Mouse (Mus musculus) midbrain, embryonic 16.5 days (tissue): Measurements from ENCODE around the gene Nap1l5. TPM values are rescaled to one million over a fixed set of nuclear protein-coding genes. Genes with fewer than 3 reads are reported as not detected.

Source experiments
- ATAC-seq: fragments of 200-750 bp; cut with Nextera tagmentation; 2 replicates; pipeline ENCODE4 v1.8.0; 2017; ENCODE audit warnings: moderate TSS enrichment
- H3K27ac ChIP-seq: fragments of 300-500 bp; sonication (generic); 2 replicates; pipeline ENCODE4 v1.5.1; 2014; ENCODE audit warnings: mild to moderate bottlenecking, low read length, mixed read lengths
- H3K27me3 ChIP-seq: fragments of 300-500 bp; sonication (generic); 2 replicates; pipeline ENCODE4 v1.6.1; 2014; ENCODE audit warnings: low read depth, low read length, mixed read lengths; ENCODE audit not compliant: control insufficient read depth, insufficient read depth
- H3K36me3 ChIP-seq: fragments of 300-500 bp; sonication (generic); 2 replicates; pipeline ENCODE4 v1.6.1; 2014; ENCODE audit warnings: mild to moderate bottlenecking, low read length, moderate library complexity, mixed read lengths; ENCODE audit not compliant: control insufficient read depth, insufficient read depth
- H3K4me1 ChIP-seq: fragments of 300-500 bp; sonication (generic); 2 replicates; pipeline ENCODE4 v1.6.1; 2014; ENCODE audit warnings: mild to moderate bottlenecking, low read length, mixed read lengths; ENCODE audit not compliant: control insufficient read depth, insufficient read depth
- H3K4me2 ChIP-seq: fragments of 300-500 bp; sonication (generic); 2 replicates; pipeline ENCODE4 v1.6.1; 2014; ENCODE audit warnings: mild to moderate bottlenecking, low read length, mixed read lengths
- H3K4me3 ChIP-seq: fragments of 300-500 bp; sonication (generic); 2 replicates; pipeline ENCODE4 v1.5.1; 2014; ENCODE audit warnings: low read depth, mild to moderate bottlenecking, low read length, moderate library complexity, mixed read lengths
- H3K9ac ChIP-seq: fragments of 300-500 bp; sonication (generic); 2 replicates; pipeline ENCODE4 v1.6.1; 2014; ENCODE audit warnings: low read depth, low read length, mixed read lengths
- H3K9me3 ChIP-seq: fragments of 300-500 bp; sonication (generic); replicated peaks from 2 replicates; pipeline ENCODE4 v1.6.1; 2014; ENCODE audit warnings: mild to moderate bottlenecking, low read length, mixed read lengths; ENCODE audit not compliant: control insufficient read depth, poor library complexity, severe bottlenecking
- WGBS: fragments of 180-500 bp; shearing (Covaris S2); extraction: QIAGEN DNeasy Blood & Tissue Kit; methylation state at CpG from one replicate; pipeline ENCODE4 v1.1.7; 2014; 5-methylcytosine and 5-hydroxymethylcytosine counted together
- polyA plus RNA-seq: library from polyadenylated mRNA; unstranded; fragments of >200 nt; fragmentation: Nextera tagmentation; extraction: Ambion mirVana; gene quantifications from 2 replicates; pipeline ENCODE4 v1.2.1, GENCODE M21; 2015

Nap1l5 gene
- polyA plus RNA-seq, 1 experiment from 2014 or later = 365 TPM

GRCm38 (mm10) chr6:58933189-58933913, 26.5 kb upstream of the Nap1l5 start:
- 16% methylated on average over 6 of the region's 6 CpGs for WGBS
- no peak overlapping the region for H3K4me3 ChIP-seq

GRCm38 (mm10) chr6:58932515-58933188, 25.8 kb upstream of the Nap1l5 start:
- 33% methylated on average over 12 of the region's 12 CpGs for WGBS
- Histone ChIP-seq H3K36me3 (no peaks in the 10 kb centered on the region), H3K9ac (no peak overlapping the region), H3K27me3 (no peaks in the 10 kb centered on the region), H3K4me1 (peaks cover 20% of the 10 kb centered on the region), H3K4me2 (peak overlapping the region; percentile 41), H3K27ac (peak overlapping the region; percentile 73), H3K4me3 (no peak overlapping the region), H3K9me3 (no peaks in the 10 kb centered on the region)
- ATAC-seq = peak; percentile 75

More at GRCm38 (mm10) chr6:58933189-58933913, 26.5 kb upstream of the Nap1l5 start:
- Histone ChIP-seq H3K9me3 (no peaks in the 10 kb centered on the region), H3K4me1 (peaks cover 20% of the 10 kb centered on the region), H3K4me2 (peak overlapping the region; percentile 41), H3K27me3 (no peaks in the 10 kb centered on the region), H3K9ac (no peak overlapping the region), H3K27ac (peak overlapping the region; percentile 73), H3K36me3 (no peaks in the 10 kb centered on the region)
- ATAC-seq = peak; percentile 96

- Histone ChIP-seq H3K4me3 (no peak overlapping the region), H3K9ac (no peak overlapping the region), H3K27ac (no peak overlapping the region), H3K9me3 (no peaks in the 10 kb centered on the region), H3K36me3 (no peaks in the 10 kb centered on the region), H3K4me1 (peaks cover 20% of the 10 kb centered on the region), H3K27me3 (no peaks in the 10 kb centered on the region), H3K4me2 (no peak overlapping the region)
- WGBS = 36% methylated on average over 4 of the region's 4 CpGs
- no peak for ATAC-seq
These were observed 24.3 kb upstream of the Nap1l5 start for GRCm38 (mm10) chr6:58931149-58931548.

- WGBS = 91% methylated on average over 9 of the region's 9 CpGs
- no peak for ATAC-seq
These were observed 23.1 kb upstream of the Nap1l5 start for GRCm38 (mm10) chr6:58929911-58930431.

GRCm38 (mm10) chr6:58927881-58928280, 21.0 kb upstream of the Nap1l5 start:
- H3K4me1 ChIP-seq = peaks cover 6% of the 10 kb centered on the region
- ATAC-seq = no peak
- H3K4me2 ChIP-seq = no peak overlapping the region
- H3K9me3 ChIP-seq = no peaks in the 10 kb centered on the region
- no peak overlapping the region for H3K9ac ChIP-seq
- no peak overlapping the region for H3K4me3 ChIP-seq
- H3K27me3 ChIP-seq = no peaks in the 10 kb centered on the region
- H3K27ac ChIP-seq = no peak overlapping the region
- H3K36me3 ChIP-seq = no peaks in the 10 kb centered on the region
- 62% methylated on average over 2 of the region's 2 CpGs for WGBS

More at GRCm38 (mm10) chr6:58929911-58930431, 23.1 kb upstream of the Nap1l5 start:
- Histone ChIP-seq H3K36me3 (no peaks in the 10 kb centered on the region), H3K27me3 (no peaks in the 10 kb centered on the region), H3K9ac (no peak overlapping the region), H3K27ac (no peak overlapping the region), H3K9me3 (no peaks in the 10 kb centered on the region), H3K4me3 (no peak overlapping the region), H3K4me1 (peaks cover 20% of the 10 kb centered on the region), H3K4me2 (no peak overlapping the region)

- Histone ChIP-seq H3K4me3 (no peak overlapping the region), H3K9me3 (no peaks in the 10 kb centered on the region), H3K4me2 (no peak overlapping the region), H3K27me3 (no peaks in the 10 kb centered on the region), H3K9ac (no peak overlapping the region), H3K4me1 (no peaks in the 10 kb centered on the region), H3K36me3 (peaks cover 9% of the 10 kb centered on the region), H3K27ac (no peak overlapping the region)
- 89% methylated on average over 5 of the region's 5 CpGs for WGBS
- ATAC-seq = 0 out of 2 replicates have a peak, but pooled peaks have one; percentile 16
These were observed 15.6 kb upstream of the Nap1l5 start for GRCm38 (mm10) chr6:58922511-58922910.

GRCm38 (mm10) chr6:58921623-58922022, 14.7 kb upstream of the Nap1l5 start:
- peak; percentile 72; the same call in 1 of the 2 replicates for ATAC-seq

GRCm38 (mm10) chr6:58920735-58921134, 13.9 kb upstream of the Nap1l5 start:
- 81% methylated on average over 6 of the region's 6 CpGs for WGBS
- ATAC-seq = no peak

More at GRCm38 (mm10) chr6:58921623-58922022, 14.7 kb upstream of the Nap1l5 start:
- H3K9ac ChIP-seq = no peak overlapping the region
- WGBS = 46% methylated on average over 3 of the region's 3 CpGs
- H3K27ac ChIP-seq = no peak overlapping the region
- no peaks in the 10 kb centered on the region for H3K4me1 ChIP-seq
- no peak overlapping the region for H3K4me2 ChIP-seq
- no peaks in the 10 kb centered on the region for H3K9me3 ChIP-seq
- peaks cover 9% of the 10 kb centered on the region for H3K36me3 ChIP-seq
- no peak overlapping the region for H3K4me3 ChIP-seq
- no peaks in the 10 kb centered on the region for H3K27me3 ChIP-seq

GRCm38 (mm10) chr6:58916498-58916897, 9.6 kb upstream of the Nap1l5 start:
- Histone ChIP-seq H3K9me3 (no peaks in the 10 kb centered on the region), H3K4me3 (no peak overlapping the region), H3K36me3 (peaks cover 13% of the 10 kb centered on the region), H3K27ac (no peak overlapping the region), H3K4me1 (no peaks in the 10 kb centered on the region), H3K27me3 (no peaks in the 10 kb centered on the region), H3K9ac (no peak overlapping the region), H3K4me2 (no peak overlapping the region)
- ATAC-seq = no peak
- WGBS = 93% methylated on average over 5 of the region's 5 CpGs

More at GRCm38 (mm10) chr6:58920735-58921134, 13.9 kb upstream of the Nap1l5 start:
- H3K9me3 ChIP-seq = no peaks in the 10 kb centered on the region
- H3K9ac ChIP-seq = no peak overlapping the region
- peaks cover 13% of the 10 kb centered on the region for H3K36me3 ChIP-seq
- H3K4me3 ChIP-seq = no peak overlapping the region
- H3K4me2 ChIP-seq = no peak overlapping the region
- H3K27me3 ChIP-seq = no peaks in the 10 kb centered on the region
- no peaks in the 10 kb centered on the region for H3K4me1 ChIP-seq
- H3K27ac ChIP-seq = no peak overlapping the region
